Mouse (Mus musculus): ENCODE results near the gene 1110008P14Rik.
A peak's percentile ranks its signal among the peaks of the same experiment; 100 is the strongest.

Gene 1110008P14Rik

GRCm38 (mm10) chr2:32381775-32382223 lies at the start of gene 1110008P14Rik:
Gene 1110008P14Rik (minus strand): TSS chr2:32381938.
- DNase-seq (ENCODE audit: low read depth, low spot score), result peak; percentile 92

- peak; percentile 80 for DNase-seq (ENCODE audit: low read depth, low spot score)
Observed at GRCm38 (mm10) chr2:32430701-32431676, 49.3 kb upstream of the 1110008P14Rik start.

- no peak for DNase-seq (ENCODE audit: low read depth, low spot score)
Observed at GRCm38 (mm10) chr2:32429215-32429891, 47.6 kb upstream of the 1110008P14Rik start.

DNA sequence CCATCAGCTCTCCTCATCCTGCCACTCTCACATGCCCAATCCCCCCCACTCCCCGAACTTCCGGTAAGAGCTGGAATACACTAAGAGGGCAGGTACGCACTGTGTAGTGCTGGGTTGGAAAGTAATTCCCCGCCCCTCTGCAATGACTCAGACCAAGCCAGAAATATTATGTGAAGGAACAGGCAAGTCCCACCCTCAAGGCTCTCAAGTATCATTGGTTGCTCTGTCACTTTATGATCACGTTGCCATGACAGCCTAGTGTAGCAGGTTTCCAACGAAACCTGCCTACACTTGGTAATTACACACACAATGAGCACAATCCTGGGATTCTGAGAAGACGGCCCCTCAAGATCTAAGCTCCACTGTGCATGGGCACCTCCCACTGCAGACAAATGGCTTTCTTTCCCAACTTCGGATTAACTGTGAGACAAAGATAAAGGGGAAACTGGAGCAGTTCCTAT lies 46.6 kb upstream of the 1110008P14Rik start:
- peak; percentile 32 for DNase-seq (ENCODE audit: low read depth, low spot score)

DNA sequence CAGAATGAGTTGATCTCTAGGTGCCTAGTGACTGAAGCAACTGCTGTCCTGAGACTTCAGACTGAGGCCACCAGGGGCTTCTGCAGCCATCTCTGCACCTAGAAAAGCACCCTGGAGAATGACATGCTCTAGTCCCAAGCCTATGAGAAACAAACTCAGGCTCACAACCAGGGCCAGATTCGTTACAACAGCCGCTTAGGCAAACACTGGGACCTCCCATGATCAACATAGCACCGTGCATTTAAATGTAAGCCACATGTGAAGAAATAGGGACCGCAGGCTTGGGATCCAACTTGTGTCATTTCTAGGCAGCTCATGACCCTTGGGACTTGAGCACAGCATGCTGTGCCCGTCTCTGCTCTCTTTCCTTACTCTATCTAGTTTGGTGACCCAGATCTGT lies 46.0 kb upstream of the 1110008P14Rik start:
- DNase-seq (ENCODE audit: low read depth, low spot score), result no peak

DNA sequence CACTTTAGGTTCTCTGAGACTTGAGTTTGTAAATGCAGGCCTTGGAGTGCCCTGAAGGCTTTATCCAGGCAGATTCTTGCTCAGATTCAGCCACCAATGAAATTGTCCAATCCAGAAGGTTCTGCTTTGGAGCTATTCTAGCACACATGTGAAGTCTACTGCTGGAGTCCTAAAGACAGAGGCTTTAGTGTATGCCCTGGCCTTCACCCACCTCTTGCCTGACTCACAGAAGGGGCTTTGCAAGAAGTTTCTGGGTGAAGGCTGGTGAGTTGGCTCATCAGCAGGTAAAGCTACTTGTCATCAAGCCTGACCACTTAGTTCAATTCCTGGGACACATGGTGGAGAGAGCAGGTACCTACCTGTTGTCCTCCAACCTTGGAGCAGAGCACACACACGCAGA lies 44.4 kb upstream of the 1110008P14Rik start:
- no peak for DNase-seq (ENCODE audit: low read depth, low spot score)

DNA sequence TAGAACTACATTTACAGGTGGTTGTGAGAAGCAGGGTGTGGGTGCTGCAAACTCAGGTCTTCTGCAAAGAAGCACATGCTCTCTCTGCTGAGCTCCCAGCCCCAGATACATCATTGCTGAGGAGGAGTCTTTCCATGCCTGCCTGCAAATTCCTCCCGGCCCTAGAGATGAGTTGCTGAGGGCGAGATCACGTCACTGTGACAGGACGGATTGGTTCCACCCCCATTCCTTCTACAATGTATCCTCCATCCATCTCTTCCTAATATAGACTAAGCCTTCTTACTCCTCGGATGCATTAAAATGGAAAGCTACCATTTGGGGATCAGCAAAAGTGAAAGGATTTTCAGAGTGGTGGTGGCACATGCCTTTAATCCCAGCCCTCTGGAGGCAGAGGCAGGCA lies 43.8 kb upstream of the 1110008P14Rik start:
- no peak for DNase-seq (ENCODE audit: low read depth, low spot score)

GRCm38 (mm10) chr2:32424796-32425195 lies 43.1 kb upstream of the 1110008P14Rik start:
- DNase-seq (ENCODE audit: low read depth, low spot score), result no peak

DNA sequence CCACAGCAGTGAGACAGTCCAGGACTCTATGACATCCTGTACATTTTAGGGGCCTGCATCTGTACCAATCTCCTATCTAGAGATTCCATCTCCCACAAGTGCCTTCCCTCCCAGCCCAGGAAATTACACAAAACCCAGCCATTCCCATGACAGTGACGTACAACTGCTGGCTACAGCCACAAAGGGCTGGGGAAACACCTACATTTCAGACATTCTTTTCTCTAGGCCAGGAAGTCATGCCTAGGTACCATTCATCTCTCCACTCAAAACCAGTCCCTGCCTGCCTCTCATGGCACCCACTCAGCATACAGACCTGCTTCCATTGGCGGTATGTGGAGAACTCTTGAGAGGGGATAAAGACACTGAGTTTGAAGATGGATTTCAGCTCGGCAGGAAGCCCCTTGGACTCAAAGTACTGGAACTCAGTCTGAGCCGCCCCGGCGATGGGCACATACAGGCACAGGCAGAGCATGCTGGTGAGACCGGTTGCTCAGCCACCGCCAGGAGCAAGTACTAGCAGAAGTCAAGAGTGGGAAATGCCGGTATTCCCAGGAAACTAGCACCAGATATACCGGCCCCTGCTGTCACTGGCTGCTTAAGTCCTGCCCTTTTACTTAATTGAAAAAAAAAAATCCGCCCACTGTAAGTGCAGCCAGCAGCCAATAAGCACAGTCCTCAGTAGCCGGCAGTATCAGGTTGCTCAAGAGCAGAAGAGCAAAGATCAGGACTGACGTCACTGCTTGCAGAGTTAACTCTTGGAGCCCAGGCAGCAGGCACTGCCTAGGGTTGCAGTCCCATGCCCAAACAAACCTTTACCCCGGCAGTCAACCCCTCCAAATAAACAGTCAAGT lies 42.0 kb upstream of the 1110008P14Rik start:
- peak; percentile 93 for DNase-seq (ENCODE audit: low read depth, low spot score)

DNA sequence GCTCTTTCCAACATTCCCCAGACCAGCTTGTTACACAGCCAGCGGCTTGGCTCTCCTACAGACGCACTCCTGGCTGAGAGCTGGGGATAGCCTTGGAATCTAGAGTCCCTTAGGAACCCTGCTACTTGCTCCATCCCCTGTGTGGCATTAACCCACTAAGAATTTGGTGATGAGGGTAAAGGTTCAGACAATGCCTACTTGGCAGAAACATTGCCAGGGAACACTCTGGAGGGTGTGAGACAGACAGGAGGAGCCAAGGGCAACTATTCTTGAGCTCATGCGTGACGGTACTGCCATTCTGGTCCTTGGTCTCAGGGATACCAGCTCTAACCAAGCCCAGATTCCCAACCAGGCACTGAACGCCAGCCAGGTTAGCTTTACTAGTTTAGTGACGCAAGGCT lies 40.1 kb upstream of the 1110008P14Rik start:
- no peak for DNase-seq (ENCODE audit: low read depth, low spot score)

DNA sequence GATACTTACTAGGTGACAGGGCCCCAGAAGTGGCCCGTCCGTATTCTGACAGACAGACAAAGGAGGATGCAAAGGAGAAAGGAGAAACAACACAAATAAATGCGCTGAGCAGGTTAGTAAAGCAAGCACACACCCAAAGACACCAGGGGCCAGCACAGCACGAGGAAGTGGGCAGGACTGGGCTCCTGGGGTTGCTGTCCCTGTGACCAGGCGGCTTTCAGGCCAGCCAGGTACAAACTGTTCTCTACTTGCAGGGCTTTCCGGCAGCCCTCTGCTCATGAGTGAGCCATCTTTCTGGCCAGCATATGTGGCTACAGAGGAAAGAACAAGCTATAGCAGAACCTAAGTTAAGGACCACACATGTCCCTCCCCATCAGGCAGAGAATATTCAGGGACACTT lies 38.9 kb upstream of the 1110008P14Rik start:
- no peak for DNase-seq (ENCODE audit: low read depth, low spot score)

DNA sequence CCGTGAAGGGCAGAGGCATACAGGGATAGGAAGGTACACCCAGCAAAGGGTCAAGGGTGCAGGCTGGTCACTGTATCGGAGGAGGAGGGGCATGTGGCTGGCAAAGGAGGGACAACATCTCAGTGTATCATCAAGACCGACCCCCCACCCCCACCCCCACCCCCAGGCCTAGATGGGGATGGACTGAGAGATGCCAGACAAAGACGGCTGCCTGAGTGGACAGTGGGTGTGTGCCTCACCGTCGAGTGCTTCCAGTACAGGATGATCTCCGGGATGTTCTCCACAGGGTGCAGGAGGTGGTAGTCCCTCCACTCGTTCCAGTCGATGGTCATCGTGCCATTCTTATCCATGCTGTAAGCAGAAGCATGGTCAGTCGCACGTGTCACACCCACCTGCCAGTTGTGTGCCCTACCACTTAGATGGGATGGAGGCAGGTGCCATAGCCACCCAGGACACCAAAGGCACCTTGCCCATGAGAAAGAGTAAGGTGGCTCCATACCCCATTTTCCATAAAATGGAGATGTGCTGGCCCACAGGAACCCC lies 38.4 kb upstream of the 1110008P14Rik start:
- DNase-seq (ENCODE audit: low read depth, low spot score), result no peak

GRCm38 (mm10) chr2:32419359-32419758 lies 37.6 kb upstream of the 1110008P14Rik start:
- no peak for DNase-seq (ENCODE audit: low read depth, low spot score)

DNA sequence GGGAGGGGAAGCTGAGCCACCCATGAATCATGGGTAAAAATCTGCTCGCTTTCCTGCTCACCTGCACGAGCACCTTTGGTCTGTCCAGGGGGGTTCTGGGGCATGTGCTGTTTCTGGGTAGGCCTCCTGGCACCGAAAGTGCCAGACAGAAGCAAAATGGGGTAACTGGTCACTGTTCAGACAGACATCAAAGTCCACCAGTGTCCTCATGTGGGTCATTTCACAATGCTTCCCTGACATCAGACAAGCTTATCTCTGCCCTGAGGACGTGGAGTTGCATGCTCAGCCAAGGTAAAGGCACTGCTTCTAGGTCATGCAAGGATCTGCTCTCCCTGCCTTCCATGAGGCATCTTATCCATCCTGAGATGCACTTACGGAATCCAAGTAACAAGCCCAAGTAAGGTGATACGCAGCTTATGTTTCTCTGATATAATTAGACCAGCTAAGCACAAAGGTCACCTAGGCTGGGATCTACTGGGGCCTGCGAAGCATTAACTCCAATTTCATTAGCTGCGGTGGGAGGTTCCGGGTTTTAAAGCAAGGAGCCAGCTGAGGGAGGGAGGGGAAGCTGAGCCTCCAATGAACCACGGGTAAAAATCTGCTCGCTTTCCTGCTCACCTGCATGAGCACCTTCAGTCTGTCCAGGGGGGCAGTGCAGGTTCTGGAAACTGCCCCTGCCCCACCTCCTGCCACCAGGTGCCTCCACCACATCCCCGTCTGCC lies 36.9 kb upstream of the 1110008P14Rik start:
- no peak for DNase-seq (ENCODE audit: low read depth, low spot score)

GRCm38 (mm10) chr2:32417486-32417885 lies 35.7 kb upstream of the 1110008P14Rik start:
- DNase-seq (ENCODE audit: low read depth, low spot score), result no peak

DNA sequence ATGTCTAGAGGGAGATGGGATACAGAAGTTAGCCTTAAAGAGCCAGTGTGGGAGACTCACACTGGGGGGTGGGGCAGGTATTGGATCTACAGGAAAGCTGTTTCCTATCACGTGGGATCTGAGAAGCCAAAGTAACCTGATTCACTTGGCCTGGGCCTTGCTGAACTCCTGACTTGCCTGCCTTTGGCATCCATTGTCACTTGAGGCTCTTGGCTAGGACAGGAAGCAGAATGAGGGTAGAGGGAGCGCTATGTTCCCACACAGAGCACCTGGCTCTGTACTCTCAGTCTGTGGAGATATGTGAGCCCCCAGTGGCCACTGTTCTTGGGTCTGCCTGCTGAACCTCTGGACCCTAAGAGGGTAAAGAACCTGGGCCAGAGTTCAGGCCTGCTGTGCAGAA lies 34.8 kb upstream of the 1110008P14Rik start:
- DNase-seq (ENCODE audit: low read depth, low spot score), result no peak

DNA sequence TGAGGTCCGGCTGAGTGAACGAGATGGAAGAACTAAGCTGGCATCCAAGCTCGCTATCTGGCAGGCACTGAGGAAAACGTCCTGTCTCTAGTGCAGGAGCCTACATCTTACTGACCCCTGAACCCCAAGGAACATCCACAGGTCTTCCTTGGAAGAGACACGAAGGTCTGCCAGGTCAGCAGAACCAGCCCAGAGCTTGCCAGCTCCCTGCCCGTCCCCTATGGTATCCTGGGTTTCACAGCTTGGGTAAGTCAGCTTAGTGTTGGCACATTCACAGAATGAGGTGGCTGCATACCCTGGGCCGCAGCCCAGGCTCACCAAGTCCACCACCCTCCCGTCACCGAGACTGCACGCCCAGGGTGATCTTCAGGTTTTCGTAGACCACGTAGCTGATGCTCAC lies 34.1 kb upstream of the 1110008P14Rik start:
- no peak for DNase-seq (ENCODE audit: low read depth, low spot score)

- DNase-seq (ENCODE audit: low read depth, low spot score), result no peak
Observed at GRCm38 (mm10) chr2:32413936-32414335, 32.2 kb upstream of the 1110008P14Rik start.

- DNase-seq (ENCODE audit: low read depth, low spot score), result no peak
Observed at GRCm38 (mm10) chr2:32412742-32413531, 31.2 kb upstream of the 1110008P14Rik start.

DNA sequence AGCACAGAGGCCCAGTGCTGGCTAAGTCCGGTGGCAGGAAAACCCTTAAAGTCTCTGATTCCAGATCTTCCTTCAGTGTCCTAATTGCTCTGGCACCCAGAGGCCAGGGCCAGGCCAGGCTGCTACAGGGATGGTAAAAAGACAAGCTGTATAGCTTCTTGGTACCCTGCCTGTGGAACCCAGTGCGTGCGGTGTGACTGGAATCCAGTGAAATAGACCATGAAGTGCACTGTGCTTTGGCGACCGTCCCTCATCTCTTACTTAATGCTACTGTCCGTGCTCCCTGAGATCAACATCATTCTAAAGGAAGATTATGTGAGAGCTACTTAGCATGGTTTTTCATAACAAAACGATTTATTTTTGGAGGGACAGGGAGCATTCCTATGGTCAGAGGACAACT lies 29.7 kb upstream of the 1110008P14Rik start:
- no peak for DNase-seq (ENCODE audit: low read depth, low spot score)
